Mouse (Mus musculus) heart, embryonic 11.5 days (tissue): Measurements from ENCODE around the gene Snx9. TPM values are rescaled to one million over a fixed set of nuclear protein-coding genes. Genes with fewer than 3 reads are reported as not detected.

ENCODE experiments used
- ATAC-seq: fragments of 200-750 bp; cut with Nextera tagmentation; replicated peaks from 2 replicates; pipeline ENCODE4 v1.8.0; 2017; ENCODE audit warnings: moderate library complexity; ENCODE audit not compliant: insufficient number of reproducible peaks, low FRiP score, low TSS enrichment
- H3K27ac ChIP-seq: fragments of 300-500 bp; sonication (generic); 2 replicates; pipeline ENCODE4 v1.5.1; 2014; ENCODE audit warnings: mild to moderate bottlenecking, low read depth, low read length
- H3K27me3 ChIP-seq: fragments of 300-500 bp; sonication (generic); 2 replicates; pipeline ENCODE4 v1.6.1; 2014; ENCODE audit warnings: mild to moderate bottlenecking, low read length, mixed read lengths; ENCODE audit not compliant: control insufficient read depth, insufficient read depth
- H3K36me3 ChIP-seq: fragments of 300-500 bp; sonication (generic); 2 replicates; pipeline ENCODE4 v1.6.1; 2014; ENCODE audit warnings: mild to moderate bottlenecking, low read length, moderate library complexity, mixed read lengths; ENCODE audit not compliant: control insufficient read depth, insufficient read depth
- H3K4me1 ChIP-seq: fragments of 300-500 bp; sonication (generic); 2 replicates; pipeline ENCODE4 v1.6.1; 2014; ENCODE audit warnings: low read length; ENCODE audit not compliant: control insufficient read depth, insufficient read depth
- H3K4me2 ChIP-seq: fragments of 300-500 bp; sonication (generic); 2 replicates; pipeline ENCODE4 v1.6.1; 2014; ENCODE audit warnings: mild to moderate bottlenecking, moderate library complexity
- H3K4me3 ChIP-seq: fragments of 300-500 bp; sonication (generic); 2 replicates; pipeline ENCODE4 v1.5.1; 2014; ENCODE audit warnings: low read depth, low read length
- H3K9ac ChIP-seq: fragments of 300-500 bp; sonication (generic); 2 replicates; pipeline ENCODE4 v1.6.1; 2014; ENCODE audit warnings: mild to moderate bottlenecking, low read depth, low read length, moderate library complexity
- H3K9me3 ChIP-seq: fragments of 300-500 bp; sonication (generic); replicated peaks from 2 replicates; pipeline ENCODE4 v1.6.1; 2016; ENCODE audit warnings: low read length; ENCODE audit not compliant: control insufficient read depth
- WGBS: fragments of 180-500 bp; shearing (Covaris S2); extraction: QIAGEN DNeasy Blood & Tissue Kit; methylation state at CpG from one replicate; pipeline ENCODE4 v1.1.7; 2014; ENCODE audit not compliant: insufficient replicate concordance; 5-methylcytosine and 5-hydroxymethylcytosine counted together
- polyA plus RNA-seq: library from polyadenylated mRNA; unstranded; fragments of >200 nt; fragmentation: Nextera tagmentation; extraction: Ambion mirVana; gene quantifications from 2 replicates; pipeline ENCODE4 v1.2.1, GENCODE M21; 2014

The Snx9 gene
- polyA plus RNA-seq, 1 experiment from 2014 or later, result 26.5 TPM

- Histone ChIP-seq H3K27ac (no peak overlapping the region), H3K9me3 (no peaks in the 10 kb centered on the region), H3K27me3 (no peaks in the 10 kb centered on the region), H3K4me1 (peaks cover 22% of the 10 kb centered on the region), H3K4me2 (no peak overlapping the region), H3K9ac (no peak overlapping the region), H3K36me3 (no peaks in the 10 kb centered on the region), H3K4me3 (no peak overlapping the region)
- 73% methylated on average over 5 of the region's 5 CpGs for WGBS
- no peak for ATAC-seq
Measured at GRCm38 (mm10) chr17:5870002-5870401, 28.9 kb downstream of the Snx9 start.

GRCm38 (mm10) chr17:5870696-5871095, 29.6 kb downstream of the Snx9 start:
- Histone ChIP-seq H3K9me3 (no peaks in the 10 kb centered on the region), H3K4me1 (peaks cover 25% of the 10 kb centered on the region), H3K4me2 (no peak overlapping the region), H3K9ac (no peak overlapping the region), H3K27me3 (no peaks in the 10 kb centered on the region), H3K27ac (no peak overlapping the region), H3K36me3 (no peaks in the 10 kb centered on the region), H3K4me3 (no peak overlapping the region)
- WGBS, result 91% methylated on average over 11 of the region's 11 CpGs
- no peak for ATAC-seq

- Histone ChIP-seq H3K27ac (peak overlapping the region; percentile 55; the same call in 1 of the 2 replicates), H3K9me3 (no peaks in the 10 kb centered on the region), H3K4me1 (peaks cover 25% of the 10 kb centered on the region), H3K4me3 (no peak overlapping the region), H3K36me3 (no peaks in the 10 kb centered on the region), H3K4me2 (peak overlapping the region; percentile 31; the same call in 1 of the 2 replicates), H3K27me3 (no peaks in the 10 kb centered on the region), H3K9ac (no peak overlapping the region)
- WGBS, result 36% methylated on average over 12 of the region's 12 CpGs
- peak; percentile 76 for ATAC-seq
Measured at GRCm38 (mm10) chr17:5872506-5872905, 31.4 kb downstream of the Snx9 start.

- Histone ChIP-seq H3K36me3 (no peaks in the 10 kb centered on the region), H3K4me2 (no peak overlapping the region), H3K9me3 (no peaks in the 10 kb centered on the region), H3K9ac (no peak overlapping the region), H3K27ac (no peak overlapping the region), H3K4me3 (no peak overlapping the region), H3K4me1 (peaks cover 21% of the 10 kb centered on the region), H3K27me3 (no peaks in the 10 kb centered on the region)
- no peak for ATAC-seq
- WGBS, result 87% methylated on average over 1 of the region's 1 CpGs
Measured at GRCm38 (mm10) chr17:5874565-5874964, 33.4 kb downstream of the Snx9 start.

- H3K27me3 ChIP-seq, result no peaks in the 10 kb centered on the region
- ATAC-seq, result no peak
- H3K4me2 ChIP-seq, result no peak overlapping the region
- no peak overlapping the region for H3K9ac ChIP-seq
- H3K36me3 ChIP-seq, result no peaks in the 10 kb centered on the region
- H3K9me3 ChIP-seq, result no peaks in the 10 kb centered on the region
- H3K4me1 ChIP-seq, result peaks cover 14% of the 10 kb centered on the region
- no peak overlapping the region for H3K27ac ChIP-seq
- H3K4me3 ChIP-seq, result no peak overlapping the region
- 73% methylated on average over 10 of the region's 10 CpGs for WGBS
Measured at GRCm38 (mm10) chr17:5877611-5878157, 36.6 kb downstream of the Snx9 start.

- no peak for ATAC-seq
- 79% methylated on average over 4 of the region's 4 CpGs for WGBS
- Histone ChIP-seq H3K27me3 (no peaks in the 10 kb centered on the region), H3K4me1 (peaks cover 11% of the 10 kb centered on the region), H3K27ac (no peak overlapping the region), H3K9me3 (no peaks in the 10 kb centered on the region), H3K36me3 (no peaks in the 10 kb centered on the region), H3K9ac (no peak overlapping the region), H3K4me3 (no peak overlapping the region), H3K4me2 (no peak overlapping the region)
Measured at GRCm38 (mm10) chr17:5878878-5879277, 37.7 kb downstream of the Snx9 start.

- Histone ChIP-seq H3K36me3 (no peaks in the 10 kb centered on the region; the same call in 1 of the 2 replicates), H3K27me3 (no peaks in the 10 kb centered on the region), H3K4me2 (no peak overlapping the region), H3K4me1 (peaks cover 11% of the 10 kb centered on the region), H3K9ac (peak overlapping the region; percentile 22; the same call in 1 of the 2 replicates), H3K9me3 (no peaks in the 10 kb centered on the region), H3K4me3 (no peak overlapping the region), H3K27ac (peak overlapping the region; percentile 64)
- 45% methylated on average over 8 of the region's 8 CpGs for WGBS
- no peak; the same call in 1 of the 2 replicates for ATAC-seq
Measured at GRCm38 (mm10) chr17:5885474-5885873, 44.3 kb downstream of the Snx9 start.

GRCm38 (mm10) chr17:5886181-5886810, 45.2 kb downstream of the Snx9 start:
- no peak overlapping the region for H3K4me3 ChIP-seq
- no peaks in the 10 kb centered on the region; the same call in 1 of the 2 replicates for H3K36me3 ChIP-seq
- H3K4me1 ChIP-seq, result peaks cover 11% of the 10 kb centered on the region
- H3K9me3 ChIP-seq, result no peaks in the 10 kb centered on the region
- 65% methylated on average over 6 of the region's 6 CpGs for WGBS
- H3K27me3 ChIP-seq, result no peaks in the 10 kb centered on the region
- H3K27ac ChIP-seq, result peak overlapping the region; percentile 4; the same call in 1 of the 2 replicates
- no peak for ATAC-seq
- H3K4me2 ChIP-seq, result no peak overlapping the region
- H3K9ac ChIP-seq, result no peak overlapping the region
